Mouse (Mus musculus) liver, postnatal 0 days (tissue): Measurements from ENCODE around the gene Gdf3.

Experiments used
- CTCF ChIP-seq: sonication (generic); IDR thresholded peaks from 2 replicates; pipeline ENCODE4 v1.5.1; 2016; ENCODE audit warnings: antibody characterized with exemption, low read depth
- EP300 ChIP-seq: IDR thresholded peaks from 2 replicates; pipeline ENCODE4 v1.6.1; 2016; ENCODE audit warnings: antibody characterized with exemption, low read depth, mild to moderate bottlenecking

GRCm38 (mm10) chr6:122560427-122560826, 49.5 kb downstream of the Gdf3 start:
- TF ChIP-seq CTCF (peak; percentile 90), EP300 (no peak)
